Mouse (Mus musculus) left cerebral cortex, postnatal 25 days (tissue): Measurements from ENCODE around the gene Olfr749. TPM values are rescaled to one million over a fixed set of nuclear protein-coding genes. Genes with fewer than 3 reads are reported as not detected.
A peak's percentile ranks its signal among the peaks of the same experiment; 100 is the strongest.
"Not testable (repeated sequence)": the region's sequence is repeated elsewhere in the genome, so short reads cannot be mapped to it uniquely, and the experiment has no call there.

Experiments
- DNase-seq, 2 experiments: peaks; one replicate each; pipeline ENCODE4 v3.0.0; 2022; ENCODE audit warnings: low spot score in 2 of 2, mixed read lengths in 1 of 2
- intact Hi-C: fragments of 180-260 bp; cut with DNase I; formaldehyde crosslinking; loops from one replicate; pipeline ENCODE4 v1.15.1; 2025
- total RNA-seq, 2 experiments: library from RNA; stranded (reverse); gene quantifications; 2 replicates each; pipeline ENCODE4 v1.2.3; 2021

Gene Olfr749
- not detected for total RNA-seq

GRCm38 (mm10) chr14:50744994-50745393 lies at the start of gene Olfr749:
Olfr749 (minus strand) TSS chr14:50745094.
- DNase-seq = no peak
- intact Hi-C loops = no loop called here

DNA sequence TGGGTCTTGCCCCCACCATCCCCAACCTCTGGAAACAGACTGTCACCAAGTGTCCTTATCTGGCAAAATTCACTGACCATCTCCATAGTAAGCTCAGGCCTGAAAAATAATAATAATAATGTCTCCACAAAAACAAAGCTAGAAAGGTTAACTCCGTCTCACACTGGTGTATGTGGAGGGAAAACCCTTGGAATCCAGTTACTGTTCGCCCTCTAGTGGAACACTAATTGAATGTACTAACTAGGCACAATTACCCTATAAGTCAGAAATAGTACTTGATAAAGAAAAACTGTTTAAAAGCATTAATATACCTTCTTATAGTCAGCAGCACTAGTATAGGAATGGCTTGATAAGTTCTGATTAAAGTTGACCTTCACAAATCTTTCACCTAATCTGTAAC lies 43.3 kb upstream of the Olfr749 start:
- no peak for DNase-seq
- intact Hi-C loops = loop anchor here (10.0 kb wide), 1 partner anchor 723 kb away; no protein-coding TSS in a partner anchor

GRCm38 (mm10) chr14:50785251-50785637 lies 40.4 kb upstream of the Olfr749 start, which contains the start of gene Ttc5:
Ttc5 (minus strand) TSS chr14:50785519.
- peak; percentile 88 to 92 for DNase-seq
- intact Hi-C loops = loop anchor here (1.0 to 10.0 kb wide), 2 partner anchors 22 to 720 kb away; partner anchors contain the start of genes Ccnb1ip1 and Parp2

GRCm38 (mm10) chr14:50784391-50785250 lies 39.7 kb upstream of the Olfr749 start:
- no peak for DNase-seq
- intact Hi-C loops = loop anchor here (1.0 to 10.0 kb wide), 2 partner anchors 23 to 720 kb away; partner anchors contain the start of genes Ccnb1ip1 and Parp2

DNA sequence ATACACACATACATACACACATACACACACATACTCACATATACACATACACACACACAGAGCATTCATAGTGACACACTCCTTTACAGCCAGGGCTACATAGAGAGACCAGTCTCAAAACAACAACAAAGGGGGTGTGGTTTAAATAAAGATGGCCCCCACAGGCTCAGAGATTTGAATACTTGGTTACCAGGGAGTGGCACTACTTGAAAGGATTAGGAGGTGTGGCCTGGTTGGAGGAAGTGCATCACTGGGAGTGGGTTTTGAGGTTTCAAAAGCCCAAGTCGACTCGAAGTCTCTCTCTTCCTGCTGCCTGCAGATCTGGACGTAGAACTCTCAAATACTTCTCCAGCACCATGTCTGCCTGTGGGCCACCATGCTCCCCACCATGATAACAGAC lies 37.3 kb upstream of the Olfr749 start:
- DNase-seq = no peak
- intact Hi-C loops = loop anchor here (10.0 kb wide), 1 partner anchor 717 kb away; no protein-coding TSS in a partner anchor

GRCm38 (mm10) chr14:50771342-50771741 lies 26.4 kb upstream of the Olfr749 start:
- intact Hi-C loops = loop anchor here (5.0 kb wide), 1 partner anchor 909 kb away; no protein-coding TSS in a partner anchor
- DNase-seq = no peak

GRCm38 (mm10) chr14:50765736-50766135 lies 20.8 kb upstream of the Olfr749 start:
- intact Hi-C loops = no loop called here

DNA sequence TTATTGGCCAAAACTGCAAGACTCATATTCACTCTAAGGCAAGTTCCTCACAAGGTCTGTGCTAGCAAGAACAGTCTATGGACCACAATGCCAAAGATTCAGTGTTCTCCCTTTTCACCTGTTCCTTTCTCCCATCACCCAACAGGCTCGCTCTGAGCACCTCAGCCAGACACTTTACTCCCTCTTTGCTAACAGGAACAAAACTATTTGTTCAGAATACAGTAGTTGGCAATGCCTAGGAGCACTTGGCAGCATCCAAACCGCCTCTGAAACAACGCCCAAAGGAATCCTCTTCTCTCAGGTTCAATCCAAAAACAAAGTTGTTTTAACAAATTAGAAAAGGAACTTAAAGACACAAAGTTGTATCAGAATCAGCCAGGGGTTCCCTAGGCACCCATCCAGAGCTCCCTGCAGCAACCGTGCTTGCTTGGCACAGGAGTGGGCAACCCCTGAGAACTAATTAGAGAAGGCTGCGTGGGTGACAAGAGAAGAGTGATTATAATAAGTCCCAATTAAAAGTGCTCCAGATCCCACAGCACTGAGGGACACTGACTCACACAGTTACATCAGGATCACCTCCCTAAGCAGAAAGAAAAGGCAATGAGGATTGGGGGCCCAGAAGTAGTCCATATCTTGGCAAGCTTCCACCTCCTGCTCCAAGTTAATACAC lies 13.7 kb upstream of the Olfr749 start:
- intact Hi-C loops = no loop called here
- peak; percentile 41 to 49 for DNase-seq

More at GRCm38 (mm10) chr14:50765736-50766135, 20.8 kb upstream of the Olfr749 start:
- no peak for DNase-seq

DNA sequence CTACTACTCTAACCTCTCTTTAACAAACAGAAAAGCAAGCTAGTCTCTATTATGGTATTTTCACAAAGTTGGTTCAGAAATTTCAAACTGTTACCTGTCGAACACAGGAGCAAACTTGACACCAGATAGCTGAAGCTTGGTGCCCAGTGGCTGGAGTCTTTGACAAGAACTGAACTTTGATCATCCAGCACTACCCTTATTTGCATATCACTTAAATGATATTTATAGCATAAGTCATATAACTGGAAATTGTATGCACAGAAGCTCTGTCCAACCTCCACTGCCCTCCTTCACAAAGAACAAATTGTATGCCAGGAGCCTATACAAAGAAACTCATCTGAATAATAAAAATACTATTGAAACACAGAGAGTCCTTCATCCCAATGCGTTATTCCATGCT lies 3.3 kb downstream of the Olfr749 start:
- no peak for DNase-seq
- intact Hi-C loops = no loop called here

DNA sequence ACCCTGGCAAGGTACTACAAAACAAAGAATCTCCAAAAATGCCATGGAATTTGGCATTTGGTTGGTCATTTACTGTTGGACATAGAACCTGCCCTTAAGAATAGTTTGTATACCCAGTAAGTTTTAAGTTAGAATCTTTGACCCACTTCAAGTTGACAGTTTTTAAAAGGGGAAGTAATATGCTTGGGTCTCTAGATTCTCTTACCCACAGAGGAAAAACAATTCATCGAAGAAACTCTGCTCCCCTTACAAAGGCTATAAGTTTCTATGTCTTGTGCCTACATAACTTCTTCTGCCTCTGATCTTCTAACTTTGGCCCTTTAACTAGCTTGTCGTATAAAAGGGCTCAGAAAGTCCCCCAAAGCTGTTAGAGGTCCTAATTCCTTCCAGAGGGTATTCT lies 4.6 kb downstream of the Olfr749 start:
- no peak for DNase-seq
- intact Hi-C loops = no loop called here

DNA sequence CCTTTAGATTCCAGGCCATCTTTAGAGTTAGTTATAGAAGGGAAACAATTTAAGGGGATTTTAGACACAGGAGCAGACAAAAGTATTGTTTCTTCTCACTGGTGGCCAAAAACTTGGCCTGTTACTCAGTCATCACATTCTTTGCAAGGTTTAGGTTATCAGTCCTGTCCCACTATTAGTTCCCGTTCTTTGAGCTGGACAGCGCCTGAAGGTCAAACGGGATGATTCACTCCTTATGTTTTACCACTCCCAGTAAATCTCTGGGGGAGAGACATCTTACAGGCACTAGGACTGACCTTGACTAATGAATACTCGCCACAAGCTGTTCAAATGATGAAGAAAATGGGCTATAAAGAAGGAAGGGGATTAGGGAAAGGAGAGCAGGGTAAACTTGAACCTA lies 22.5 kb downstream of the Olfr749 start:
- DNase-seq, intact Hi-C loops: not testable (repeated sequence)

- DNase-seq, intact Hi-C loops: not testable (repeated sequence)
Observed at GRCm38 (mm10) chr14:50719875-50720274, 25.0 kb downstream of the Olfr749 start.

- intact Hi-C loops = no loop called here
- no peak for DNase-seq
Observed at GRCm38 (mm10) chr14:50707073-50707472, 37.8 kb downstream of the Olfr749 start, which contains the start of gene Olfr748. Olfr748 (plus strand) TSS chr14:50707373.

DNA sequence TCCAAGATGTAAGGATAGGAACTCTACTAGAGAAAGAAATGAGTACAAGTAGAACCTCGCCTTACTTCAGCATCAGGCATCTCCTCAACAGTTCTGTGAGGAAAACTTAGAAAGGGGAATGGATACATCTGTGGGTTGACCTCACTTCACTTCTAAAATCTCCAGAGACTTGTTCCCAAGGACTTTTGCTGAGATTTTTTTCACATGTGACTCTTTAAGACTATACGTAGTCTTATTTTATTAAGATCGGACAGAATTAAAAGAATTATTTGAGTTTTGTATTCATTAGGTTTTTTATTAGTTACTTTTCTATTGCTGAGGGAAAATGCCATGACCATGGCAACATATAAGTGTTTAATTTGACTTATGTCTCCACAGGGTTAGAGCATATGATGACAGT lies 51.8 kb downstream of the Olfr749 start, which contains the start of gene Olfr747:
Gene Olfr747, minus strand, starts transcription at position 101 of the 400 bp plus-strand sequence.
- intact Hi-C loops = no loop called here
- no peak for DNase-seq

Other genes with a start within 250 kb of the Olfr749 start
- gene Olfr742, start 241.5 kb downstream of the Olfr749 start, total RNA-seq = not detected
- not detected for gene Olfr743, start 223.3 kb downstream of the Olfr749 start, total RNA-seq
- not detected for gene Olfr744, start 130.2 kb downstream of the Olfr749 start, total RNA-seq
- gene Olfr745, start 105.7 kb downstream of the Olfr749 start, total RNA-seq = not detected
- not detected for gene Olfr746, start 98.0 kb downstream of the Olfr749 start, total RNA-seq
- not detected for gene Olfr747, start 51.9 kb downstream of the Olfr749 start, total RNA-seq
- gene Olfr748, start 37.7 kb downstream of the Olfr749 start, total RNA-seq = not detected
- gene Ttc5, start 40.4 kb upstream of the Olfr749 start, total RNA-seq = 10 to 100 TPM; 57.2 to 63.9 TPM
- gene Ccnb1ip1, start 62.6 kb upstream of the Olfr749 start, total RNA-seq = not detected
- 10 to 100 TPM; 23.0 to 24.7 TPM for gene Parp2, start 62.7 kb upstream of the Olfr749 start, total RNA-seq
- gene Tep1, start 125.5 kb upstream of the Olfr749 start, total RNA-seq = 1 to 10 TPM; 2.4 to 5.0 TPM
- gene Klhl33, start 152.4 kb upstream of the Olfr749 start, total RNA-seq = 1 to 10 TPM; 2.3 to 3.2 TPM
- 10 to 100 TPM; 30.7 to 34.6 TPM for gene Osgep, start 179.8 kb upstream of the Olfr749 start, total RNA-seq
- gene Apex1, start 179.9 kb upstream of the Olfr749 start, total RNA-seq = 10 to 100 TPM; 51.7 to 55.9 TPM
- 100 to 1,000 TPM in 1 of 2 experiments, 10 to 100 TPM in 1; 97.5 to 102 TPM for gene Pip4p1, start 185.8 kb upstream of the Olfr749 start, total RNA-seq
- 10 to 100 TPM; 12.0 to 13.6 TPM for gene Pnp, start 186.0 kb upstream of the Olfr749 start, total RNA-seq
- 10 to 100 TPM; 11.4 to 18.0 TPM for gene Gm49342, start 199.4 kb upstream of the Olfr749 start, total RNA-seq
- gene Pnp2, start 210.9 kb upstream of the Olfr749 start, total RNA-seq = 1 to 10 TPM; 1.1 to 1.9 TPM